Mouse (Mus musculus) ES-E14 (cell line): ENCODE measurements around the gene Slco1a1.

ENCODE experiments used
- CHD2 ChIP-seq: IDR thresholded peaks from 2 replicates; pipeline ENCODE4 v1.6.1; 2014; ENCODE audit warnings: mild to moderate bottlenecking, low read depth, low read length, inconsistent platforms
- HCFC1 ChIP-seq: IDR thresholded peaks from 2 replicates; pipeline ENCODE4 v1.6.1; 2012; ENCODE audit warnings: low read length, inconsistent platforms, borderline replicate concordance; ENCODE audit not compliant: insufficient read depth
- ZC3H11A ChIP-seq: IDR thresholded peaks from 2 replicates; pipeline ENCODE4 v1.6.1; 2012; ENCODE audit warnings: low read depth, mild to moderate bottlenecking, inconsistent platforms, low read length, borderline replicate concordance

DNA sequence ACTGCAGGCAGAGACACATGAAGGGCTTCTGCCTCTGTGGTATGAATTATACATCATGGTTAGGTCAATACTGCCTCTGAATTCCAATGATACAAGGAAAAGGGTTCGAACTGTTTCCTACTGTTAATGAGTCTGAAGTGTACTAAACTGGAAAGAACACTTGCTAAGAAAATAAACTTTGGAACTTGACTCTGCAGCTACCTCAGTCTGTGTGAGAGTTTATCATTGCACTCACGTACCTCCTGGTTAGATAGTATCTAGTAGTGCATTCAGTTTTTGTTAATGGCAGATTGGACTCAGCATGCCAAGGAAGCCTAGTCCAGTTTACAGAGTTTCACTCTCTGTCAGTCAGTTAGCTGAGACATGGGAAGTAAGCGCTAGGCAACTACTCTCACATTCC is 37.9 kb upstream of the Slco1a1 start:
- no peak for TF ChIP-seq HCFC1
- no peak for TF ChIP-seq CHD2
- no peak for TF ChIP-seq ZC3H11A
